Mouse (Mus musculus): Measurements from ENCODE around the gene Map3k13.
"Not testable (repeated sequence)": the region's sequence is repeated elsewhere in the genome, so short reads cannot be mapped to it uniquely, and the experiment has no call there.

Map3k13 gene

DNA sequence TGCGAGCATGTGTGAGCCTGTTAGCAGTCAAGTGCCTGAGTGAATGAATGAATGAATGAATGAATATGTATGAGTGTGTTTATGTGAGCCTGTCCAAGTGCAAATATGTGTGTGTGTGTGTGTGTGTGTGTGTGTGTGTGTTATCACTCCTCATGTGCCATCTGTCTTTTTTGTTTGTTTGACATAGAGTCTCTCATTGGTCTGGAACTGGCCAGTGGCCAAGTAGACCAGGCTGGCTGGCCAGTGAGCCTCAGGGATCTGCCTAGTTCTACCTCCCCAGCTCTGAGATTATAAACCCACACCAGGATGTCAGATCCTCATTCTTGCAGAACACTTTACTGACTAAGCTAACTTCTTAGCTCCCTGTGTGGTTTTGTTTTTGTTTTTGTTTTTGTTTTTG is 10.1 kb downstream of the Map3k13 start:
- in situ Hi-C loops (cut with MboI; ENCODE audit: unreplicated experiment in 2 of 2), result no loop called here

- in situ Hi-C loops (cut with MboI; ENCODE audit: unreplicated experiment in 2 of 2), result no loop called here
Observed at GRCm38 (mm10) chr16:21806892-21807291, 12.7 kb downstream of the Map3k13 start.

DNA sequence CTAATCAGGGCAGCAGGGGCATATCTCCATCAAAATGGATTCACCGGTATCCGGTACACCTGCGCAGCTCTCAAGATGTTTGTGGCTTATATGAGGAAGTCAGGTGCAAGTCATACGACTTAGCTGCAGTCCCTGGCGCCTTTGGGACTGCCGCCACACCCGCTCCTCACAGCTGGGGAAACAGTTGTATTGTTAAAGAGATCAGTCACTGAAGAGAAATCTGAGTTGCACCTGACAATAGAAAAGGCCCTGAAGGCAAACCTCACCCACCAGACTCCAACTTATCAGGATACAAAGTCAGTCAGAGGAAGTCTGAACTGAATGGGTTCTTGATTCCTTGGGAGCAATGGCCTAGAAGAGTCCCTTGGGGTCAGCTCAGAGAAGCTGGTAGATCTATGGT is 13.6 kb downstream of the Map3k13 start:
- in situ Hi-C loops (cut with MboI; ENCODE audit: unreplicated experiment in 2 of 2), result not testable (repeated sequence)

GRCm38 (mm10) chr16:21813164-21813834 is 19.2 kb downstream of the Map3k13 start:
- in situ Hi-C loops (cut with MboI; ENCODE audit: unreplicated experiment in 2 of 2), result loop anchor here (5.0 to 10.0 kb wide), 3 partner anchors 81 to 328 kb away; no protein-coding TSS in a partner anchor

DNA sequence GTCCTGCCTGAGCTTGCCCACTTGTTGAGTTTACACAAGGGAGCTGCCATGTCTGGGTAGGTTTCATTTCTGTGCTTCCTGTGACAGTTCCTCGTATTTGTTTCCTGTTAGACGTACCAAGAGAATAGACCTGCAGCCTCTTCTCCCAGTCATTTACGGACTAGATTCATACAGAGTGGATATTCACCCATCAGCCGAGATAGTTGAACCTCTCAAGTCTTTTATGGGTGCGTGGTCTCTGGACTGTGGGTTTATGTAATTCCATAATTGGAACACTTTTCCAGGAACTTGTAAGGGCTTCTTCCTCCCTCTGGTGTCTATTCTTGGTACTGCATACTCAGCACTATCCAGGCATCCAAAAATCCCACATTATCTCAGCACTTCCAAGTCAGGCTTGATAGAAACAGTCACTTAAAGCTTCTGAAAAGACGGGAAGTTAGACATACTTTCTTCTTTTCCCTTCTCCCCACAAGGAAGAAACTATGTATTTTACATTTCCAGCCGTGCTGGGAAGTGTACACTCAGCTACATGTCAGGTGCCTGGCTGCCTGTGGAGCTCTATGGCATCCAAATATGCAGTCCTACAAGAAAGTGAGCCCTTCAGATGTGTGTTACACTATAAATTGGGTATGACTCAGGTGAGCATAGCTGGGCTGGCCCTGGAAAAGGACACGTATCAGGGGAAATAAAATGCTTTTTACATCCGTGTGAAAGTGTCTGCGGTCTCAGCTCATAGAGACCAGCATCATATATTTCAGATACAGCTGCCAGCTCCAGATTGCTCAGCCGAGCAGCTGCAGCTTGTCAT is 20.9 kb downstream of the Map3k13 start:
- in situ Hi-C loops (cut with MboI; ENCODE audit: unreplicated experiment in 2 of 2), result loop anchor here (5.0 to 10.0 kb wide), 3 partner anchors 83 to 330 kb away; no protein-coding TSS in a partner anchor

DNA sequence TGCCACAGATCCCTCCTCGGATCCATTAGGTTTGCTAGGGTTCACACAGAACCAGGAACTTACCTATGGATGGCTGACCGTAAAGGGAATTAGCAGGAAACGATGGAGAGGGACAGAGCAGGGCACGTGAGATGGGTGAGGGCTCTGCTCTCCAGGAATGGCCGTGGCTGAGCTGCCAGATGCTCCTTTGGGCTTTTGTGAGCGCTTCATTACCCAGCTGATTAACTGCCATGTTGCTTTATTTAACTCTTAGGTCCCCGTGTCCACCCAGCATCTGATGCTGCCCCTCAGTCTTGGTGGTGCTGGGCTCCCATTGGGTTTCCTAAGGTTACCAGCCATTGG is 21.5 kb downstream of the Map3k13 start:
- in situ Hi-C loops (cut with MboI; ENCODE audit: unreplicated experiment in 2 of 2), result loop anchor here (10.0 kb wide), 2 partner anchors 201 to 331 kb away; no protein-coding TSS in a partner anchor

DNA sequence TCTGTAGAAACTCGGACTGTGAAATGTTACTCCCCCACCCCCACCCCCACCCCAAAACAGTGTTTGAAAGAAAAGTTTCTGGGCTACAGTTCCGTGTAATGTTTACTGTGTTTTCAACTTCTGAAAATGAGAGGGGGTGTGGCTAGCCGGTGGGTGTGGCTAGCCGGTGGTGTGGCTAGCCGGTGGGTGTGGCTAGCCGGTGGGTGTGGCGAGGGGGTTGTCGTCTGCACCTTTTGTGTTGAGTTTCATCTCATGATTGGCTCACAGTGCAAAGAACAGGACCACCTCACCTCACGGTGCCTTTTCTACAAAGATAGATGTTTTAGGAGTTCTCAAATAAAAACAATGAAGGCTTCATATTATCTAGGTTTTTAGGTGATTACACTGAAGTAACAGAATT is 24.0 kb downstream of the Map3k13 start:
- in situ Hi-C loops (cut with MboI; ENCODE audit: unreplicated experiment in 2 of 2), result loop anchor here (10.0 kb wide), 2 partner anchors 203 to 333 kb away; no protein-coding TSS in a partner anchor

DNA sequence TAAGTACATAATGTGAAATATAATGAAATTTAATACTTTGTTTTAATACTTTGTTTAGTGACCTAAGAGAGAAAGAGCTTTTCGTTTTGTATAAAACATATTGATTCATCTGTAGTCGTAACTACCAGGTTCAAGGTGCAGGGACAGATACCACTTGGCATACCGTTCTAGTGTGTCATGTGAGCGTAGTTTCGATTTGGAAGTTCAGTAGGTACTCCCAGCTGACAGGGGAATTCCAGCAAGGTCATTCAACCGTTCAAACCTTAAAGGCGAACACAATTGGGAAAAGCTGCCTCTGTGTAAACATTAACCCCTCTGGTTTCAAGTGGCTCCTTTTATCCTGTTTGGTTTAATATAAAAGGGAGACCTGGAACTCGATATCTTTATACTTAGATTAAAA is 24.5 kb downstream of the Map3k13 start:
- in situ Hi-C loops (cut with MboI; ENCODE audit: unreplicated experiment in 2 of 2), result loop anchor here (10.0 kb wide), 2 partner anchors 204 to 334 kb away; no protein-coding TSS in a partner anchor

- in situ Hi-C loops (cut with MboI; ENCODE audit: unreplicated experiment in 2 of 2), result loop anchor here (25.0 kb wide), 2 partner anchors 737 to 987 kb away; partner anchors contain the start of gene Crygs (in 1 of the 2)
Observed at GRCm38 (mm10) chr16:21825612-21826031, 31.5 kb downstream of the Map3k13 start.

DNA sequence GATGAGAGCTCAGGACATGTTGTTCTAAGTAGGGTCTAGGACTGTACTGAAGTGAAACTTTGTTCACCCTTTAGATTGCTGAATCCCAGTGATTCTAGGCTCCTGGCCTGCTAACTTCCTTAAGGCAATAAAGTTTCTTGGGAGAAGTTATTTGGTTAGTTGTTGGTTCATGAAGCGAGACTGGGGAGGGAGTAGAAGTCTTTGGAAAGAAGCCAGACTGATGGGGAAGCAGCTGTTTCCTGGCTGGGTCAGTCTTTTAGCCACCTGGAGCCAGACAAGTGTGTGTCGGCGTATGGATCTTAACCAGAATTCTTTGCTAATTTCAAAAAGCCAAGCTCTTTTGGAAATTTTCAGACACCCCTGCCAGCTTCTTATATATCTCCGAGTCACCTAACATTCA is 33.0 kb downstream of the Map3k13 start:
- in situ Hi-C loops (cut with MboI; ENCODE audit: unreplicated experiment in 2 of 2), result loop anchor here (25.0 kb wide), 2 partner anchors 735 to 985 kb away; partner anchors contain the start of gene Crygs (in 1 of the 2)

DNA sequence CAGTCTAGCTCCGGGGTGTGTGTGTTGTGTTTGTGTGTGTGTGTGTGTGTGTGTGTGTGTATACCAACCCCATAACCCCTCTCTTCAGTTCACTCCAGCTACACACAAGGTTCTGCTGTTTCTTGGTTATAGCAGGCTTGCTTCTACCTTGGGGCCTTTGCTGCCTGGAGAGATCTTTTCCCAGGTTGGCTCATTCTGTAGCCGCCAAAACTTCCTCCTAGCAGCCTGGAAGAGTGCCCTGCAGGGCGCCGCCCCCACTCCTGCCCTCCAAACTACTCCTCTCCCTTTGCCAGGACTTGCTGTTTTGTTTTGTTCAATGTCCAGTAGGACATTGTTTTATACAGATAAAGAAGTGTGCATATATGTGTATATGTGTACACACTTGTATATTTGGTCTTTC is 33.4 kb downstream of the Map3k13 start:
- in situ Hi-C loops (cut with MboI; ENCODE audit: unreplicated experiment in 2 of 2), result loop anchor here (25.0 kb wide), 2 partner anchors 735 to 985 kb away; partner anchors contain the start of gene Crygs (in 1 of the 2)

- in situ Hi-C loops (cut with MboI; ENCODE audit: unreplicated experiment in 2 of 2), result loop anchor here (10.0 to 25.0 kb wide), 5 partner anchors 175 to 983 kb away; partner anchors contain the start of genes Crygs (in 1 of the 2) and Senp2 (in 1 of the 2)
Observed at GRCm38 (mm10) chr16:21829711-21830110, 35.6 kb downstream of the Map3k13 start.

- in situ Hi-C loops (cut with MboI; ENCODE audit: unreplicated experiment in 2 of 2), result loop anchor here (10.0 to 25.0 kb wide), 5 partner anchors 174 to 982 kb away; partner anchors contain the start of genes Crygs (in 1 of the 2) and Senp2 (in 1 of the 2)
Observed at GRCm38 (mm10) chr16:21830784-21831183, 36.6 kb downstream of the Map3k13 start.

- in situ Hi-C loops (cut with MboI; ENCODE audit: unreplicated experiment in 2 of 2), result loop anchor here (10.0 to 25.0 kb wide), 5 partner anchors 173 to 981 kb away; partner anchors contain the start of genes Crygs (in 1 of the 2) and Senp2 (in 1 of the 2)
Observed at GRCm38 (mm10) chr16:21831764-21832163, 37.6 kb downstream of the Map3k13 start.

- in situ Hi-C loops (cut with MboI; ENCODE audit: unreplicated experiment in 2 of 2), result loop anchor here (10.0 to 25.0 kb wide), 5 partner anchors 171 to 979 kb away; partner anchors contain the start of genes Crygs (in 1 of the 2) and Senp2 (in 1 of the 2)
Observed at GRCm38 (mm10) chr16:21833469-21833868, 39.3 kb downstream of the Map3k13 start.

DNA sequence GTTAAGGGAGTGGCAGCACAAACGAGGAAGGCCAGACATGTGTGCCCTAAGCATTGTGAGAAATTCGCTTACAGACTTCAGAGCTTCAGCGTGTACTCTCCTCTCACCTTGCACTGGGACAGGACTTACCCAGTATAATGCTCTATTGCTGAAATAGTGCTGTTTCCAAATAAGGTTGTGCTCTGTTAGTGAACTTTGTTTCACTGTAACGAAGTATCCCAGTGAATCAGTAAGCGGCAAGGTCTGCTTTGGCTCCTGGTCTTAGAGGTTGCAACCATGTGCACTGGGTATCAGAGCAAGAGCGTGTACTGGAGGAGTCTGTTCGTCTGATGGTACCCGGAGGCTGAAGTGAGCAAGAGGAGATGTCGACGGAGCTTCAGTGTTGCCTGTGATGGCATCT is 39.8 kb downstream of the Map3k13 start:
- in situ Hi-C loops (cut with MboI; ENCODE audit: unreplicated experiment in 2 of 2), result loop anchor here (10.0 to 25.0 kb wide), 5 partner anchors 171 to 978 kb away; partner anchors contain the start of genes Crygs (in 1 of the 2) and Senp2 (in 1 of the 2)

DNA sequence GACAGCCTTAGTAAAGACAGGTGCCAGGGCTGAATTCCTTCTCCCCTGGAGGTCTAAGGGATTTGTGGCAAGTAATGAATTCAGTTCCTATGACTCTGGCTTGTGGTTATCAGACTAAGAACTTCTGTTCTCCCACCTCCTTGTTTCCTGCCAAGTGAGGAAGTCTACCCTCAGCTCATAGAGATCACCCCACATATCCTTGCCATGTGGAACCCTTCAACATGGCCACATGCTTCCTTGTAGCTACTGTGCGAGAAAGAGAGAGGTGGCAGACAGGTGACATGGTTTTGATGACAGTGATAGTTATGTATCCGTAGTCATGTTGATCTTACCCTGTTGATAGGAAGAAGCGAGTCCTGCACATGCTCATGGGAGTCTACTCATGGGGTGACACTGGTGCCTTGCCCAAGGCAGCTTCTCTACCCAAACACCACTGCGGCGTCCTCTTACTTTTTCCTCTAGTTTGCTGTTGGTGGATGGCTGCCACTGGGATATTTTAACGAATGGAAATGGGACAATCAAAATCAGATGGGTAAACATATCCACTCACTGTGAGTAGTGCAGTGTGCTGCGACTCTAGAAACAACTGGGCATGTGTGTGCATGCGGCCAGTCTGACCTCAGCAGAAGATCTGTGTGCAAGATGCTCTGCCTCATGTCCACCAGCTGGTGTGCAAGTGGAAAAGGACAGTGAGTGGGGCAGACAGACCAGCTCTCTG is 40.9 kb downstream of the Map3k13 start:
- in situ Hi-C loops (cut with MboI; ENCODE audit: unreplicated experiment in 2 of 2), result loop anchor here (5.0 to 25.0 kb wide), 6 partner anchors 170 to 977 kb away; partner anchors contain the start of genes Crygs (in 1 of the 2) and Senp2 (in 1 of the 2)

DNA sequence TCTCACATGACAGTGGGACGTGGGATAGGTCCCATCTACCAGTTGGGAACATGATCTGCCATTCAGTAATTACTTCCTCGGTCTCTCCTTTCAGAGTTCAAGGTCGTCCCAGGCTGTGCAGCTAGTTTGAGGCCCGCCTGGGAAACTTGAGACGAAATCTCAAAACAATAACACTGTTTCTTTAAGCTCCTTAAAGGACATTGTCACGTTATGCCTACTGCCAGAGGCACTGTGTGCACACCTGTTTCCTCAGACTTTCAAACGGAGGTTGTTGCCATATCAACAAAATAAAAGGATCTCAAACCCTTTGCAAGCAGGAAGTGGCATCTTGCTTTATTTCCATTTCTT is 41.4 kb downstream of the Map3k13 start:
- in situ Hi-C loops (cut with MboI; ENCODE audit: unreplicated experiment in 2 of 2), result loop anchor here (5.0 to 25.0 kb wide), 6 partner anchors 169 to 977 kb away; partner anchors contain the start of genes Crygs (in 1 of the 2) and Senp2 (in 1 of the 2)

DNA sequence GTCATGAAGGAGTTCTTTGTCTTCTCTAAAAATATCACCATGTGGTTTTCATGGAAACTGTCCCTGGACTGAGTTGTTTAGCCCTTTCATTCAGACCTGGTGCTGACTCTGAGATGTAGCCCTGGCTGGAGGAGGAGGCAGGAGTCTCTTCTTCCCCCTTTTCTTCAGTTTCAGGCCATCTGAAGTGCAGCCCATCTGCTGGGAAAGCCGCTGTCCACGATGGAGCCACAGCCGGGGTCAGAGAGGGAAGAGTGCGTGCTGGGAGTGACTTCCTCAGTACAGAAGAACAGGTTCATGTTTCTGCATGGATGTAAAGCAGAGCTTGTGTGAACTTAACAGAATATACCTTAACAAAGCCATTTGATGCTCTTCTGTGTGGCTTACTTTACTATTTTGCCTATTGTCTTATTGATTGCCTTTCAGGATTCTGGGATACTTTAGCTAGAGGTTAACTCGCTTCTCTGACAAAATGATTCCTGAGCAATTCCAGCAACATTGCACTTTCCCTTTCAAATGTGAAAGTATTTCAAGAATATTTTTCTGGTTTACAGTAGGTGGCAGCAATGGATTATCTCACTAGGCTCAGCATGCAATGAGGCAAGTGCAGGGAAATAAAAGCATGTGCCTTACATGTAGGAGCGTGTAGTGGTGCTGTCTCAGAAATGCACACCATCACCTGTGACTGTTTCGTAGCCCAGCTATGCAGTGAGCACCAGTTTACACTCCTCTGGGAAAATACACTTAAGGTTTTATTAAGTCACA is 42.3 kb downstream of the Map3k13 start:
- in situ Hi-C loops (cut with MboI; ENCODE audit: unreplicated experiment in 2 of 2), result loop anchor here (5.0 to 25.0 kb wide), 6 partner anchors 168 to 976 kb away; partner anchors contain the start of genes Crygs (in 1 of the 2) and Senp2 (in 1 of the 2)

Measured in v-Abl transformed pro-B cells (cell line).